Mouse (Mus musculus): Measurements from ENCODE around the gene Trib2.

- no peak for TF ChIP-seq POLR2A (IDR thresholded peaks at IDR 0.05; ENCODE audit: insufficient read length, low read depth)
- TF ChIP-seq MYOD1 (IDR thresholded peaks at IDR 0.05; ENCODE audit: control insufficient read depth in 1 of 3, insufficient read length in 2 of 3, low read depth in 2 of 3): no peak
- no peak for TF ChIP-seq E2F4 (IDR thresholded peaks at IDR 0.05; ENCODE audit: insufficient read depth)
- TF ChIP-seq MAX (IDR thresholded peaks at IDR 0.05; ENCODE audit: low read depth): no peak
- TF ChIP-seq USF1 (IDR thresholded peaks at IDR 0.05; ENCODE audit: low read depth): no peak
These were observed 16.4 kb downstream of the Trib2 start for GRCm38 (mm10) chr12:15800196-15800913.

Measured in myocyte (in vitro differentiated cells).